Comparison of ENCODE assay signal across 35 mouse cellular contexts in genomic region chr16:56868361-56868760, GRCm38 (mm10). TPM values are rescaled to one million over a fixed set of nuclear protein-coding genes. Genes with fewer than 3 reads are reported as not detected.
"Had no signal": no experiment of that assay in that cellular context is flagged by ENCODE, and none has a peak within 500 bp of the region (broad histone marks: within the 10 kb centered on the region; RNA-seq: fewer than 3 reads in every experiment).

No protein-coding gene starts in this region.

- H3K27ac ChIP-seq: heart, embryonic 10.5 days; heart, embryonic 13.5 days; heart, embryonic 15.5 days; hindbrain, embryonic 10.5 days; hindbrain, embryonic 12.5 days; hindbrain, embryonic 13.5 days; hindbrain, embryonic 14.5 days; hindbrain, embryonic 15.5 days; hindbrain, postnatal 0 days; intestine, embryonic 15.5 days; kidney, embryonic 15.5 days; kidney, postnatal 0 days; layer of hippocampus, adult 2 months; left cerebral cortex, adult 2 months had no signal

- H3K9me3 ChIP-seq: heart, embryonic 10.5 days; heart, embryonic 12.5 days; heart, embryonic 13.5 days; heart, embryonic 15.5 days; hindbrain, embryonic 10.5 days; hindbrain, embryonic 12.5 days; hindbrain, embryonic 13.5 days; hindbrain, embryonic 15.5 days; intestine, embryonic 15.5 days; kidney, embryonic 15.5 days had no signal

- H3K27me3 ChIP-seq: heart, embryonic 12.5 days; heart, embryonic 13.5 days; heart, embryonic 15.5 days; hindbrain, embryonic 12.5 days; hindbrain, embryonic 13.5 days; hindbrain, embryonic 15.5 days; intestine, embryonic 15.5 days; kidney, embryonic 15.5 days had no signal

- H3K9ac ChIP-seq: heart, embryonic 12.5 days; heart, embryonic 13.5 days; heart, embryonic 15.5 days; hindbrain, embryonic 12.5 days; hindbrain, embryonic 13.5 days; hindbrain, embryonic 14.5 days; hindbrain, embryonic 15.5 days; intestine, embryonic 15.5 days; kidney, embryonic 15.5 days had no signal

- H3K4me3 ChIP-seq: heart, embryonic 10.5 days; heart, embryonic 12.5 days; heart, embryonic 13.5 days; heart, embryonic 15.5 days; hindbrain, embryonic 10.5 days; hindbrain, embryonic 12.5 days; hindbrain, embryonic 13.5 days; hindbrain, embryonic 15.5 days; intestine, embryonic 15.5 days; kidney, embryonic 15.5 days; layer of hippocampus, adult 2 months; left cerebral cortex, adult 2 months had no signal

- H3K36me3 ChIP-seq: heart, embryonic 10.5 days; heart, embryonic 12.5 days; heart, embryonic 13.5 days; heart, embryonic 15.5 days; hindbrain, embryonic 10.5 days; hindbrain, embryonic 12.5 days; hindbrain, embryonic 13.5 days; hindbrain, embryonic 15.5 days; intestine, embryonic 15.5 days; kidney, embryonic 15.5 days had no signal

- H3K4me1 ChIP-seq: heart, embryonic 10.5 days; heart, embryonic 12.5 days; heart, embryonic 13.5 days; heart, embryonic 15.5 days; hindbrain, embryonic 10.5 days; hindbrain, embryonic 12.5 days; hindbrain, embryonic 13.5 days; hindbrain, embryonic 15.5 days; intestine, embryonic 15.5 days; kidney, embryonic 15.5 days had no signal

- DNase-seq: heart, postnatal 10 days; heart, postnatal 14 days; heart, postnatal 36 days; kidney, adult 11 months; kidney, adult 18-20 months; kidney, adult 2 months; kidney, adult 8-10 months; kidney, adult 9 months; kidney, postnatal 36 days; layer of hippocampus, adult 9-11 months had no signal

RNA-seq across cellular contexts. Expression of gene Tmem45a, which starts 17.6 kb away (rescaled TPM):
- total RNA-seq: hematopoietic stem cell, adult 5-6 weeks had no signal

RNA-seq across cellular contexts. Expression of gene Lnp1, which starts 59.5 kb away (rescaled TPM):
- total RNA-seq: heart, postnatal 10 days; heart, postnatal 14 days; heart, postnatal 36 days; hematopoietic stem cell, adult 5-6 weeks; hindbrain, postnatal 0 days had no signal
- polyA plus RNA-seq: heart, postnatal 0 days; hindbrain, embryonic 10.5 days; hindbrain, embryonic 11.5 days; hindbrain, embryonic 15.5 days; inflammation-experienced regulatory T-cells, adult 6 months; intestine, embryonic 14.5 days; intestine, embryonic 15.5 days; intestine, embryonic 16.5 days; intestine, postnatal 0 days; kidney, adult 2 months; kidney, embryonic 14.5 days; kidney, embryonic 15.5 days; kidney, embryonic 16.5 days; kidney, postnatal 0 days; large intestine, adult 2 months had no signal
